Mouse (Mus musculus) forebrain, embryonic 10.5 days (tissue): ENCODE results near the gene Ptpn14. TPM values are rescaled to one million over a fixed set of nuclear protein-coding genes. Genes with fewer than 3 reads are reported as not detected.

Experiments used
- polyA plus RNA-seq: library from polyadenylated mRNA; unstranded; fragments of >200 nt; fragmentation: Nextera tagmentation; extraction: Ambion mirVana; gene quantifications from 2 replicates; pipeline ENCODE4 v1.2.1, GENCODE M21; 2016

Gene Ptpn14
- polyA plus RNA-seq, 1 experiment from 2014 or later, result 4.9 TPM

Other genes with a start within 250 kb of the Ptpn14 start
- 131 and 136 TPM in 2 replicates for gene Cenpf, start 40.2 kb upstream of the Ptpn14 start, polyA plus RNA-seq
- gene Smyd2, start 194.1 kb downstream of the Ptpn14 start, polyA plus RNA-seq, result 57.5 and 59.0 TPM in 2 replicates